Mouse (Mus musculus) intestine, embryonic 15.5 days (tissue): ENCODE data around the gene Miga2. TPM values are rescaled to one million over a fixed set of nuclear protein-coding genes. Genes with fewer than 3 reads are reported as not detected.

ENCODE experiments used
- ATAC-seq: fragments of 200-750 bp; cut with Nextera tagmentation; 2 replicates; pipeline ENCODE4 v1.8.0; 2017; ENCODE audit warnings: moderate TSS enrichment, moderate library complexity
- H3K27ac ChIP-seq: fragments of 300-500 bp; sonication (generic); 2 replicates; pipeline ENCODE4 v1.5.1; 2015; ENCODE audit warnings: mild to moderate bottlenecking, inconsistent platforms
- H3K27me3 ChIP-seq: fragments of 300-500 bp; sonication (generic); replicated peaks from 2 replicates; pipeline ENCODE4 v1.6.1; 2015; ENCODE audit warnings: inconsistent platforms
- H3K36me3 ChIP-seq: fragments of 300-500 bp; sonication (generic); 2 replicates; pipeline ENCODE4 v1.6.1; 2015; ENCODE audit warnings: inconsistent platforms
- H3K4me1 ChIP-seq: fragments of 300-500 bp; sonication (generic); replicated peaks from 2 replicates; pipeline ENCODE4 v1.6.1; 2015; ENCODE audit warnings: inconsistent platforms
- H3K4me2 ChIP-seq: fragments of 300-500 bp; sonication (generic); replicated peaks from 2 replicates; pipeline ENCODE4 v1.6.1; 2015; ENCODE audit warnings: mild to moderate bottlenecking, inconsistent platforms
- H3K4me3 ChIP-seq: fragments of 300-500 bp; sonication (generic); replicated peaks from 2 replicates; pipeline ENCODE4 v1.5.1; 2015; ENCODE audit warnings: inconsistent platforms
- H3K9ac ChIP-seq: fragments of 300-500 bp; sonication (generic); 2 replicates; pipeline ENCODE4 v1.6.1; 2015; ENCODE audit warnings: inconsistent platforms
- H3K9me3 ChIP-seq: fragments of 300-500 bp; sonication (generic); 2 replicates; pipeline ENCODE4 v1.6.1; 2016; ENCODE audit warnings: inconsistent platforms
- WGBS: fragments of 180-500 bp; shearing (Covaris S2); methylation state at CpG from one replicate; pipeline ENCODE4 v1.1.7; 2015; 5-methylcytosine and 5-hydroxymethylcytosine counted together
- polyA plus RNA-seq: library from polyadenylated mRNA; unstranded; fragments of >200 nt; fragmentation: Nextera tagmentation; extraction: Ambion mirVana; gene quantifications from 2 replicates; pipeline ENCODE4 v1.2.1, GENCODE M21; 2015

Miga2 gene
- polyA plus RNA-seq, 1 experiment from 2014 or later: 20.9 TPM

- peaks cover 16% of the 10 kb centered on the region; the same call in 1 of the 2 replicates for H3K36me3 ChIP-seq
- 81% methylated on average over 1 of the region's 1 CpGs for WGBS
- H3K27me3 ChIP-seq: no peaks in the 10 kb centered on the region
- H3K27ac ChIP-seq: no peak overlapping the region
- H3K4me3 ChIP-seq: no peak overlapping the region
- no peak overlapping the region for H3K4me2 ChIP-seq
- no peaks in the 10 kb centered on the region for H3K4me1 ChIP-seq
- H3K9ac ChIP-seq: no peak overlapping the region
- H3K9me3 ChIP-seq: no peaks in the 10 kb centered on the region
- no peak for ATAC-seq
These were observed 39.8 kb downstream of the Miga2 start for GRCm38 (mm10) chr2:30403870-30404269.

DNA sequence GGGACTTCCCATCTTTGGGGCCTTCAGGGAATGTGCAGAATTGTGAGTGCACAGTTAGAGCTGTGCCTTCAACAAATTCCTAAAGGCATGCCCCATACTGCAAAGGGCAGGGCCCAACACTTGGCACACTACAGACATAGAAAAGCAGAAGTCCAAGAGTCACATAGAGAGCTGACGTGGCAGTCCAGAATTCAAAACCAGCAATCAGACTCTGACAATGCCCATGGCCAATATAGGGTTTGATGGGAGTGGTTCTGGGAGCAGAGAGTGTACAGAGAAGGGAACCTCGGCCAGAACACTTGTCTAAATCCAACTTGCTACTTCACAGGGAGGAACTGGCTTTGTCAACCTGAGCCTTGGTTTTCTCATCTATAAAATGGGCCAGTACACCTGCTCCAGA, 43.2 kb downstream of the Miga2 start:
- Histone ChIP-seq H3K9me3 (no peaks in the 10 kb centered on the region), H3K27ac (no peak overlapping the region), H3K27me3 (no peaks in the 10 kb centered on the region), H3K9ac (no peak overlapping the region), H3K4me2 (no peak overlapping the region), H3K4me1 (no peaks in the 10 kb centered on the region), H3K4me3 (no peak overlapping the region), H3K36me3 (0 out of 2 replicates have a peak, but pooled peaks cover 3% of the 10 kb centered on the region)
- 80% methylated on average over 2 of the region's 2 CpGs for WGBS
- no peak for ATAC-seq

DNA sequence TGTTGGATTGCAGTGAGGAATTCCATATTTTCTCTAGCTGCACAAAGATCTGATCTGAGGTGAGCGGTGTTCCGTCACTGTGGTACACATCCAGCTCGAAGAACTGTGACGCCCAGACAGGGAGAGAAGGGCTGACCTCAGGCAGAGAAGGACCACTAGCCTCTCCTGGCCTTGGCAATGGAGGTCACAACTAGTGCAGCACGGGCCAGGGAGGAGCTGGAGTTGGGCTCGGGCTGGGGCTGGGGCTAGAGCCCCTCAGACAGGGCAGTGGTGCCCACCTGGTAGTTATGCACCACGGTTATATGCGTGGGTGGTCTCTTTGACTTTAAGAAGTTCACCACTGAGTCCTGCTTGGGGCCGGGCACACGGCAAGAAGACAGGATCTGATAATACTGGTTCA, 43.7 kb downstream of the Miga2 start:
- Histone ChIP-seq H3K4me1 (no peaks in the 10 kb centered on the region), H3K9me3 (no peaks in the 10 kb centered on the region), H3K4me3 (no peak overlapping the region), H3K27me3 (no peaks in the 10 kb centered on the region), H3K27ac (peak overlapping the region; percentile 36), H3K36me3 (0 out of 2 replicates have a peak, but pooled peaks cover 3% of the 10 kb centered on the region), H3K4me2 (no peak overlapping the region), H3K9ac (no peak overlapping the region)
- WGBS: 90% methylated on average over 10 of the region's 10 CpGs
- ATAC-seq: no peak

DNA sequence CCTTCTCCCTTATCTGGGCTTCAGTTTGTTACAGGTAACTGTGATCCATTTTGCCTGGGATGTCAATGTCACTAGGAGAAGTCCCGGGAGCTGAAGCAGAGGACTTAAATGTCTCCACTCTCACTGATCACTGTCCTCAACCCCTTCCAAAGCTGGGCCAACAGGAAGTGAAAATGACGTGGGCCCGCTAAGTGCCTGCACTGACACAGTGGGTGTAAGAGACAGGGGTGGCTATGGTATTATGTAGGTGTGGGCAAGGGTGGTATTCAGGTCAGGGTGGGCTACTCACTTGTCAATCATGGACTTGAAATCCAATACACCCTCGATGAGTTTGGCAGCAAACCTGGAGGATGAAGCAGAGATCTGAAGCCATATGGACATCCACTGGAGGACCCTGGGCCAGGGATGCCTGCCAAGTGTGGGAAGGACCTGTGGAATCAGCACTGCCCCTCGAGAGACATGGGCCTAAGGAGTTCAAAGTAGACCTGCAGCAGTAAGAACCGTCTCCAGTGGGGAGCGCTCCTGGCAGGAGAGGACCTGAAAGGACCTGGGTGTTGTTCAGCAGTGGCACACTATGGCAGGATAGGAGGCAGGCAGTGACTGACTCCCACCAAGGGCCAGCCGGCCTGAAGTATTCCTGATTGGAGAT, 44.5 kb downstream of the Miga2 start:
- Histone ChIP-seq H3K9me3 (no peaks in the 10 kb centered on the region), H3K4me1 (no peaks in the 10 kb centered on the region), H3K27me3 (no peaks in the 10 kb centered on the region), H3K9ac (no peak overlapping the region), H3K4me3 (no peak overlapping the region), H3K36me3 (0 out of 2 replicates have a peak, but pooled peaks cover 3% of the 10 kb centered on the region), H3K4me2 (no peak overlapping the region), H3K27ac (no peak overlapping the region)
- 81% methylated on average over 8 of the region's 8 CpGs for WGBS
- ATAC-seq: 0 out of 2 replicates have a peak, but pooled peaks have one; percentile 31

DNA sequence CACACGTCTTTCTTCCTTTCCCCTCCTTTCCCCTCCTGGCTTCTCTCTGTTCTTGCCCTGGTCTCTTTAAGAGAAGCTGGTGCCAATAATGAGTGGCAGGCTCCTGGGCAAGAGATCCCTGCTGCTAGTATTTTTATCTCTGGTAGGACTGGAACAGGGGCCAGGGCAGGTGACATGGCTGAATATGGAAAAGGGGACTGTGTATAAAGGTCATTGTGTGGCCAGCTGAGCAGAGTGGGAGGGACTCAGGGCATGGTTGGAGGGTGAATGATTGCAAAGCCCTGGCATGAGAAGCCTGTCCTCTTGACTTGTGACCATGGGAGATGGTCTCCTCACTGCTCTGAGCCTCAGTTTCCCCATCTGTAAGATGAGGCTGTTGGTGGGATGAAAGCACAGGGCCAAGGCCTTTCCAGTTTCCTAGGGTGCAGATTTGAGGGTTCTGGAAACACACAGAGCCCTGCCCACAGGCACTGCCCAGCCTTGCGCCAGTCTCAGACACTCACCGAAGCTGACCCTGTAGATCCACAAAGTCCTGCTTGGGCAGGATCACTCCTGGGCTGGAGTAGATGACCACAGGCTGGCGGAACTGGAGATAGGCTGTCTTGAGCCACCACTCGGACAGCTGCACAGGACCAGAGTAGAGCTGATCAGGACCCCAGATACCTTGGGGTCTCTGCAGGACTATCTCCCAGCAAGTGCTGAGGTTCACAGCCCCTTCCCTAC, 45.6 kb downstream of the Miga2 start:
- H3K4me2 ChIP-seq: no peak overlapping the region
- H3K27me3 ChIP-seq: no peaks in the 10 kb centered on the region
- 0 out of 2 replicates have a peak, but pooled peaks cover 3% of the 10 kb centered on the region for H3K36me3 ChIP-seq
- ATAC-seq: no peak
- H3K9ac ChIP-seq: no peak overlapping the region
- no peak overlapping the region for H3K4me3 ChIP-seq
- H3K27ac ChIP-seq: no peak overlapping the region
- 0 out of 2 replicates have a peak, but pooled peaks cover 3% of the 10 kb centered on the region for H3K4me1 ChIP-seq
- H3K9me3 ChIP-seq: no peaks in the 10 kb centered on the region
- WGBS: 91% methylated on average over 5 of the region's 5 CpGs

GRCm38 (mm10) chr2:30413038-30413973, 49.3 kb downstream of the Miga2 start:
- Histone ChIP-seq H3K4me1 (peaks cover 17% of the 10 kb centered on the region), H3K4me3 (no peak overlapping the region), H3K27ac (no peak overlapping the region), H3K27me3 (no peaks in the 10 kb centered on the region), H3K4me2 (no peak overlapping the region), H3K36me3 (no peaks in the 10 kb centered on the region), H3K9me3 (no peaks in the 10 kb centered on the region), H3K9ac (no peak overlapping the region)
- ATAC-seq: no peak
- WGBS: 78% methylated on average over 16 of the region's 16 CpGs

DNA sequence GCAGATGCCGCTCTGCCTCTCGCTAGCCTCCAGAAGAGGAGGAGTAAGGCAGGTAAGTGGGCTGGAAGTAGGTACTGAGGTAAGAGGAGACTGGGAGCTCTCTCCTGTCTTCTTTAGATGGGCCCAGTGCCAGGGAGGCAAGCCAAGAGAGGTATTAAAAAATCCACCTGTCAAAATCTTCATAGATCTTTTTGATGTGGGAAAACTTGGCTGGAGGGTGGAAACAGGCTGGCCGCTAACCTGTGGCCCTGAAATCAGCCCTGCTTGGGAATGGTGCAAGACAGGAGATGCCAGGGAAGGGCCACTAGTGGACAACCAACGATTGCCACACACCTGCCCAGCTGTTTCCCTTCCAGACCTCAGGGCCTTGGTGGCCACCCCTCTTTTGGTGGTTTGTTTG, 50.1 kb downstream of the Miga2 start:
- Histone ChIP-seq H3K9ac (no peak overlapping the region), H3K4me1 (peaks cover 25% of the 10 kb centered on the region), H3K27ac (no peak overlapping the region), H3K27me3 (no peaks in the 10 kb centered on the region), H3K4me2 (no peak overlapping the region), H3K36me3 (no peaks in the 10 kb centered on the region), H3K4me3 (no peak overlapping the region), H3K9me3 (no peaks in the 10 kb centered on the region)
- 87% methylated on average over 4 of the region's 4 CpGs for WGBS
- ATAC-seq: no peak

GRCm38 (mm10) chr2:30414681-30415080, 50.6 kb downstream of the Miga2 start:
- H3K27ac ChIP-seq: peak overlapping the region; percentile 97; the same call in 1 of the 2 replicates
- H3K4me3 ChIP-seq: peak overlapping the region; percentile 90
- H3K4me2 ChIP-seq: peak overlapping the region; percentile 86
- no peaks in the 10 kb centered on the region for H3K27me3 ChIP-seq
- H3K9ac ChIP-seq: peak overlapping the region; percentile 96
- no peaks in the 10 kb centered on the region for H3K36me3 ChIP-seq
- WGBS: 52% methylated on average over 5 of the region's 5 CpGs
- ATAC-seq: no peak
- H3K9me3 ChIP-seq: no peaks in the 10 kb centered on the region
- H3K4me1 ChIP-seq: peaks cover 28% of the 10 kb centered on the region

GRCm38 (mm10) chr2:30415157-30415935, 51.3 kb downstream of the Miga2 start, which contains the start of gene Crat:
Gene Crat (minus strand): TSS chr2:30415813.
- H3K27ac ChIP-seq: peak within 1 kb of the TSS; percentile 97
- H3K4me3 ChIP-seq: peak within 1 kb of the TSS; percentile 90
- WGBS: 1% methylated on average over 57 of the region's 58 CpGs
- ATAC-seq: peak; percentile 95
- peaks cover 28% of the 10 kb centered on the region for H3K4me1 ChIP-seq
- H3K27me3 ChIP-seq: no peaks in the 10 kb centered on the region
- H3K9ac ChIP-seq: peak within 1 kb of the TSS; percentile 96
- H3K4me2 ChIP-seq: peak within 1 kb of the TSS; percentile 86
- no peaks in the 10 kb centered on the region for H3K36me3 ChIP-seq
- H3K9me3 ChIP-seq: no peaks in the 10 kb centered on the region

GRCm38 (mm10) chr2:30415936-30416648, 52.1 kb downstream of the Miga2 start, which contains the start of gene Ptpa:
Gene Ptpa (plus strand): TSS chr2:30416039.
- H3K9me3 ChIP-seq: no peaks in the 10 kb centered on the region
- ATAC-seq: peak; percentile 93
- peak within 1 kb of the TSS; percentile 96 for H3K9ac ChIP-seq
- H3K4me1 ChIP-seq: peaks cover 28% of the 10 kb centered on the region
- H3K27ac ChIP-seq: peak within 1 kb of the TSS; percentile 97
- H3K36me3 ChIP-seq: no peaks in the 10 kb centered on the region
- peak within 1 kb of the TSS; percentile 86 for H3K4me2 ChIP-seq
- WGBS: under 1% methylated on average over 67 of the region's 67 CpGs
- no peaks in the 10 kb centered on the region for H3K27me3 ChIP-seq
- H3K4me3 ChIP-seq: peak within 1 kb of the TSS; percentile 90

- Histone ChIP-seq H3K9ac (peak overlapping the region; percentile 96), H3K4me1 (peaks cover 28% of the 10 kb centered on the region), H3K27me3 (no peaks in the 10 kb centered on the region), H3K4me3 (peak overlapping the region; percentile 90), H3K4me2 (peak overlapping the region; percentile 86), H3K27ac (peak overlapping the region; percentile 97), H3K36me3 (no peaks in the 10 kb centered on the region), H3K9me3 (no peaks in the 10 kb centered on the region)
- ATAC-seq: no peak
- under 1% methylated on average over 7 of the region's 7 CpGs for WGBS
These were observed 52.6 kb downstream of the Miga2 start for GRCm38 (mm10) chr2:30416649-30416965.
